Mouse (Mus musculus): ENCODE measurements at regions not wholly inside any gene's neighbourhood (a gene's known extent, or its start where the extent isn't known, plus 50 kb on each side); places are given as distances from the start of the nearest gene placed in this dataset.

GRCm38 (mm10) chr10:85775035-85775434 lies 54.3 kb upstream of the Pwp1 start:
- 66% methylated on average over 1 of the region's 1 CpGs for WGBS

More at GRCm38 (mm10) chr10:85775035-85775434, 54.3 kb upstream of the Pwp1 start:
- DNase-seq (ENCODE audit: low spot score) (no peak), ATAC-seq (replicated peaks; ENCODE audit: low FRiP score, low TSS enrichment, low read depth) (no peak)
- no peak overlapping the region for H3K9ac ChIP-seq (ENCODE audit: low read length)
- no peaks in the 10 kb centered on the region for H3K36me3 ChIP-seq (ENCODE audit: control insufficient read depth, insufficient read depth, low read length)
- no peaks in the 10 kb centered on the region for H3K27me3 ChIP-seq (replicated peaks; ENCODE audit: control insufficient read depth, insufficient read depth, low read length)
- no peak overlapping the region for H3K4me2 ChIP-seq (ENCODE audit: low read length)
- H3K27ac ChIP-seq (ENCODE audit: low read depth): no peak overlapping the region
- H3K4me1 ChIP-seq (replicated peaks; ENCODE audit: control insufficient read depth, insufficient read depth, low read length): no peaks in the 10 kb centered on the region
- no peaks in the 10 kb centered on the region for H3K9me3 ChIP-seq (ENCODE audit: control insufficient read depth, low read length)
- H3K4me3 ChIP-seq (ENCODE audit: low read depth, low read length): no peak overlapping the region
